Mouse (Mus musculus) liver, embryonic 13.5 days (tissue): ENCODE data around the gene Map4k1. TPM values are rescaled to one million over a fixed set of nuclear protein-coding genes. Genes with fewer than 3 reads are reported as not detected.
A peak's percentile ranks its signal among the peaks of the same experiment; 100 is the strongest.

Experiments
- ATAC-seq: fragments of 200-750 bp; cut with Nextera tagmentation; 2 replicates; pipeline ENCODE4 v1.8.0; 2017; ENCODE audit warnings: low read depth, mild to moderate bottlenecking, moderate number of reproducible peaks, moderate library complexity
- DNase-seq: peaks from one replicate; pipeline ENCODE4 v3.0.0; 2022
- H3K27ac ChIP-seq: fragments of 300-500 bp; sonication (generic); 2 replicates; pipeline ENCODE4 v1.5.1; 2015; ENCODE audit warnings: moderate library complexity, mild to moderate bottlenecking, inconsistent platforms
- H3K27me3 ChIP-seq: fragments of 300-500 bp; sonication (generic); 2 replicates; pipeline ENCODE4 v1.6.1; 2015; ENCODE audit warnings: mild to moderate bottlenecking, inconsistent platforms
- H3K36me3 ChIP-seq: fragments of 300-500 bp; sonication (generic); 2 replicates; pipeline ENCODE4 v1.6.1; 2015; ENCODE audit warnings: mild to moderate bottlenecking, inconsistent platforms
- H3K4me1 ChIP-seq: fragments of 300-500 bp; sonication (generic); replicated peaks from 2 replicates; pipeline ENCODE4 v1.6.1; 2015; ENCODE audit warnings: inconsistent platforms
- H3K4me2 ChIP-seq: fragments of 300-500 bp; sonication (generic); 2 replicates; pipeline ENCODE4 v1.6.1; 2015; ENCODE audit warnings: inconsistent platforms, mild to moderate bottlenecking, moderate library complexity
- H3K4me3 ChIP-seq: fragments of 300-500 bp; sonication (generic); replicated peaks from 2 replicates; pipeline ENCODE4 v1.5.1; 2015; ENCODE audit warnings: mild to moderate bottlenecking, inconsistent platforms
- H3K9ac ChIP-seq: fragments of 300-500 bp; sonication (generic); 2 replicates; pipeline ENCODE4 v1.6.1; 2015; ENCODE audit warnings: mild to moderate bottlenecking, inconsistent platforms
- H3K9me3 ChIP-seq: fragments of 300-500 bp; sonication (generic); replicated peaks from 2 replicates; pipeline ENCODE4 v1.6.1; 2016; ENCODE audit warnings: inconsistent platforms
- WGBS: fragments of 180-500 bp; shearing (Covaris S2); methylation state at CpG from one replicate; pipeline ENCODE4 v1.1.7; 2015; ENCODE audit not compliant: insufficient replicate concordance; 5-methylcytosine and 5-hydroxymethylcytosine counted together
- polyA plus RNA-seq: library from polyadenylated mRNA; unstranded; fragments of >200 nt; fragmentation: Nextera tagmentation; extraction: Ambion mirVana; gene quantifications from 2 replicates; pipeline ENCODE4 v1.2.1, GENCODE M21; 2015

The Map4k1 gene
- polyA plus RNA-seq, 1 experiment from 2014 or later, result 29.1 TPM

- peaks cover 42% of the 10 kb centered on the region for H3K4me1 ChIP-seq
- no peaks in the 10 kb centered on the region for H3K9me3 ChIP-seq
- H3K27me3 ChIP-seq, result no peaks in the 10 kb centered on the region
- H3K36me3 ChIP-seq, result peaks cover 18% of the 10 kb centered on the region
- no peak for DNase-seq
- 31% methylated on average over 11 of the region's 11 CpGs for WGBS
- H3K4me3 ChIP-seq, result peak overlapping the region; percentile 80
- peak overlapping the region; percentile 86 for H3K9ac ChIP-seq
- peak overlapping the region; percentile 94 for H3K27ac ChIP-seq
- peak overlapping the region; percentile 89 for H3K4me2 ChIP-seq
- no peak for ATAC-seq
Observed at GRCm38 (mm10) chr7:28983141-28983564, 1.3 kb downstream of the Map4k1 start.

GRCm38 (mm10) chr7:28983849-28984248, 2.0 kb downstream of the Map4k1 start:
- peak overlapping the region; percentile 89 for H3K4me2 ChIP-seq

GRCm38 (mm10) chr7:28984452-28984851, 2.6 kb downstream of the Map4k1 start:
- no peak for DNase-seq
- Histone ChIP-seq H3K9me3 (no peaks in the 10 kb centered on the region), H3K4me1 (peaks cover 40% of the 10 kb centered on the region), H3K27ac (no peak overlapping the region), H3K9ac (no peak overlapping the region), H3K4me3 (no peak overlapping the region), H3K27me3 (no peaks in the 10 kb centered on the region), H3K36me3 (peaks cover 5% of the 10 kb centered on the region), H3K4me2 (no peak overlapping the region)
- 83% methylated on average over 1 of the region's 1 CpGs for WGBS
- no peak for ATAC-seq

More at GRCm38 (mm10) chr7:28983849-28984248, 2.0 kb downstream of the Map4k1 start:
- WGBS, result 67% methylated on average over 4 of the region's 4 CpGs
- Histone ChIP-seq H3K4me1 (peaks cover 40% of the 10 kb centered on the region), H3K27ac (peak overlapping the region; percentile 94; the same call in 1 of the 2 replicates), H3K9ac (peak overlapping the region; percentile 86), H3K36me3 (peaks cover 11% of the 10 kb centered on the region), H3K27me3 (no peaks in the 10 kb centered on the region), H3K9me3 (no peaks in the 10 kb centered on the region), H3K4me3 (peak overlapping the region; percentile 80)
- no peak for ATAC-seq
- DNase-seq, result no peak

GRCm38 (mm10) chr7:28985207-28985606, 3.4 kb downstream of the Map4k1 start:
- no peak overlapping the region for H3K4me2 ChIP-seq

GRCm38 (mm10) chr7:28990766-28991273, 9.0 kb downstream of the Map4k1 start:
- H3K4me3 ChIP-seq, result no peak overlapping the region
- H3K9me3 ChIP-seq, result no peaks in the 10 kb centered on the region
- H3K4me2 ChIP-seq, result no peak overlapping the region
- H3K36me3 ChIP-seq, result no peaks in the 10 kb centered on the region; the same call in none of the 2 replicates
- H3K27ac ChIP-seq, result no peak overlapping the region
- H3K4me1 ChIP-seq, result peaks cover 9% of the 10 kb centered on the region; the same call in 1 of the 2 replicates
- DNase-seq (no peak), ATAC-seq (0 out of 2 replicates have a peak, but pooled peaks have one; percentile 32)
- WGBS, result 67% methylated on average over 14 of the region's 14 CpGs
- no peaks in the 10 kb centered on the region for H3K27me3 ChIP-seq
- H3K9ac ChIP-seq, result no peak overlapping the region

More at GRCm38 (mm10) chr7:28985207-28985606, 3.4 kb downstream of the Map4k1 start:
- Histone ChIP-seq H3K27me3 (no peaks in the 10 kb centered on the region), H3K4me1 (peaks cover 39% of the 10 kb centered on the region), H3K9me3 (no peaks in the 10 kb centered on the region), H3K4me3 (no peak overlapping the region), H3K36me3 (no peaks in the 10 kb centered on the region; the same call in 1 of the 2 replicates), H3K27ac (no peak overlapping the region), H3K9ac (no peak overlapping the region)
- 55% methylated on average over 7 of the region's 7 CpGs for WGBS
- ATAC-seq (no peak), DNase-seq (no peak)

- 78% methylated on average over 5 of the region's 5 CpGs for WGBS
- no peak overlapping the region for H3K27ac ChIP-seq
- H3K27me3 ChIP-seq, result no peaks in the 10 kb centered on the region
- no peak overlapping the region for H3K4me3 ChIP-seq
- no peak for DNase-seq
- no peak overlapping the region for H3K4me2 ChIP-seq
- H3K9me3 ChIP-seq, result no peaks in the 10 kb centered on the region
- no peak overlapping the region for H3K9ac ChIP-seq
- H3K4me1 ChIP-seq, result peaks cover 9% of the 10 kb centered on the region; the same call in 1 of the 2 replicates
- no peak for ATAC-seq
- peaks cover 4% of the 10 kb centered on the region for H3K36me3 ChIP-seq
Observed at GRCm38 (mm10) chr7:28991616-28992015, 9.8 kb downstream of the Map4k1 start.

GRCm38 (mm10) chr7:28992997-28993396, 11.1 kb downstream of the Map4k1 start:
- no peak for ATAC-seq

GRCm38 (mm10) chr7:28993402-28993801, 11.6 kb downstream of the Map4k1 start:
- H3K4me3 ChIP-seq, result no peak overlapping the region
- H3K27me3 ChIP-seq, result no peaks in the 10 kb centered on the region
- no peak overlapping the region for H3K4me2 ChIP-seq
- H3K27ac ChIP-seq, result no peak overlapping the region
- no peak overlapping the region for H3K9ac ChIP-seq
- peaks cover 4% of the 10 kb centered on the region; the same call in 1 of the 2 replicates for H3K36me3 ChIP-seq
- DNase-seq (no peak), ATAC-seq (no peak)
- 70% methylated on average over 3 of the region's 3 CpGs for WGBS
- H3K4me1 ChIP-seq, result peaks cover 9% of the 10 kb centered on the region; the same call in 1 of the 2 replicates
- H3K9me3 ChIP-seq, result no peaks in the 10 kb centered on the region

More at GRCm38 (mm10) chr7:28992997-28993396, 11.1 kb downstream of the Map4k1 start:
- no peak for DNase-seq
- no peaks in the 10 kb centered on the region for H3K27me3 ChIP-seq
- no peaks in the 10 kb centered on the region for H3K9me3 ChIP-seq
- H3K4me3 ChIP-seq, result no peak overlapping the region
- 77% methylated on average over 3 of the region's 3 CpGs for WGBS
- H3K36me3 ChIP-seq, result peaks cover 4% of the 10 kb centered on the region
- H3K4me1 ChIP-seq, result peaks cover 9% of the 10 kb centered on the region; the same call in 1 of the 2 replicates
- H3K27ac ChIP-seq, result no peak overlapping the region
- H3K9ac ChIP-seq, result no peak overlapping the region
- H3K4me2 ChIP-seq, result no peak overlapping the region

GRCm38 (mm10) chr7:29000651-29001605, 19.1 kb downstream of the Map4k1 start:
- peak overlapping the region; percentile 71 for H3K27ac ChIP-seq
- peak; percentile 70 for DNase-seq
- peaks cover 3% of the 10 kb centered on the region; the same call in 1 of the 2 replicates for H3K36me3 ChIP-seq
- no peaks in the 10 kb centered on the region for H3K9me3 ChIP-seq
- peaks cover 36% of the 10 kb centered on the region for H3K4me1 ChIP-seq
- peak overlapping the region; percentile 57 for H3K4me3 ChIP-seq
- WGBS, result 5% methylated on average over 43 of the region's 43 CpGs
- peak overlapping the region; percentile 69 for H3K9ac ChIP-seq
- H3K27me3 ChIP-seq, result no peaks in the 10 kb centered on the region
- ATAC-seq, result peak; percentile 95
- H3K4me2 ChIP-seq, result peak overlapping the region; percentile 87

- Histone ChIP-seq H3K36me3 (no peaks in the 10 kb centered on the region), H3K9me3 (no peaks in the 10 kb centered on the region), H3K27ac (no peak overlapping the region), H3K4me1 (peaks cover 30% of the 10 kb centered on the region), H3K9ac (no peak overlapping the region), H3K4me2 (no peak overlapping the region), H3K4me3 (no peak overlapping the region), H3K27me3 (peaks cover 7% of the 10 kb centered on the region; the same call in 1 of the 2 replicates)
- ATAC-seq (no peak), DNase-seq (no peak)
- WGBS, result 52% methylated on average over 9 of the region's 9 CpGs
Observed at GRCm38 (mm10) chr7:29007224-29008101, 25.6 kb downstream of the Map4k1 start.
